Mouse (Mus musculus) induced T-regulatory cell, adult 2 months (primary cell): Measurements from ENCODE around the gene Pdyn.

ENCODE experiments used
- DNase-seq: peaks from one replicate; pipeline ENCODE4 v3.0.0-alpha.2; 2012; ENCODE audit warnings: low read depth

The Pdyn gene

DNA sequence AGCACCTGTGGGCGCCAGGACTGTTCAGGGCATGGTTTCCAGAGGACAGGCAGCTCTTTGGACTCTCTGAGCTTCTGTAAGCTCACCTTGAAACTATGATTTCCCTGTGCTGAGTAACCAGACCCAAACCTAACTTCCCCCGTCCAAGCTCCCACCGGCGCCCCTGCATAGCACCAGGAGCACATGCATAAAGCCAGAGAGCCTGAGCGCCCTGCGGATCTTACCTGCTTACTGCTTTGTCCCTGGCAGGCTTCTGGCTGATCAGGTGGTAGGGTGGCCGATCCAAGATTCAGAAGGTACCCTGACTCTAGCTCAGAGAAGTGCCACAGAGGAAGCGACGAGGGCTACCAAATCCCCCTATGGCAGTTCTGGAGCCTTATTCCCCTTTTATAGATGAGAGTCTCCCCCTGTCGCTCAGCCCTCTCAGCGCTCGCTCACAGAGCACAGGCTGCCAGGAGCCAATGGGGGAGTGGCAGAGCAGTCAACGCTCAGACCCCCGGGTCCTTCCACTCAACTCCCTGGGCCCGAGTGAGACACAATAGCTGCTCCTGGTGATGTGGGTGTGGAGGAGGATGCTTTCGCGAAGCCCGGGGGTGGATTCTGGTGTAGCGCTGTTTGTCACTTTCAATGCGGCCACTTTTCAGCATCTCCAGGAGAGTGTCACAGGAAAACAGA, at the start of gene Pdyn:
Gene Pdyn, minus strand, starts transcription at position 361 of the 675 bp plus-strand sequence.
- DNase-seq = no peak

DNA sequence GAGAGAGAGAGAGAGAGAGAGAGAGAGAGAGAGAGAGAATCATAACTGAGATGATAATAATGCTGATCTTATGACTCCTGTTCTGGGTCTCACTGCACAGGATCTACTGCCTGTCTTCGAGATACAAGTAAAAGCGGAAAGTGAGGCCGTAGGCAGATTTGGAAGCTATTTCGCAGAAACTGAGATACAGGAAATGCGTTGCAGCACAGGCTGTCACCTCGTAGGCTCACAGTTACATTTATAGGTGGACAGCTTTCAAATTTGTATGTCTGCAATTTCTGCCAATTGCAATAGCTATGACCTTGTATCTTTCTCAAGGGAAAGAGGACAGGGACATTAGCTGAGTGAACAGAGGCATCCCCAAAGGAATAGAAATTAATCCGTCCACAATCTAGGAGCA, 42.4 kb upstream of the Pdyn start:
- DNase-seq = no peak

GRCm38 (mm10) chr2:129740515-129740914, 40.9 kb upstream of the Pdyn start:
- no peak for DNase-seq

DNA sequence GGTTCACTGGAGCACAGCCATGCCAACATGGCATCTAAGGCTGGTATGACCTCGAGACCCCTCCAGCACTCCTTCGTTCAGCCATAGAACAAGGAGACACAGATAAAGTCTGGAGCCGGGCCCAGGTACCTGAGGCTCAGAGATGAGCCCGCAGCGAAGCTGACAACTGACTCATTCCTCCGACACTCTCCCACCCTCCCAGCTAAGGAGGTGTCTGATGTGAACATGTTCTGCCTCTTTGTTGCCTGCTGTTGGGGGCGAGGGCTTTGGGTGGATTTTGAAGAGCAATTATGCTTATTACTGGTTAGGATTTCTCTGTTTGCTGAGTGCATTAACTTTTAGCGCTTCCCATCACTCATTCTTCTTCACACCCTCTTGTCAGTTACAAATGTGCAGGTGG, 34.4 kb upstream of the Pdyn start:
- no peak for DNase-seq

GRCm38 (mm10) chr2:129729681-129730080, 30.0 kb upstream of the Pdyn start:
- DNase-seq = no peak

- peak; percentile 27 for DNase-seq
These were observed 16.0 kb upstream of the Pdyn start for GRCm38 (mm10) chr2:129715671-129716070.

- DNase-seq = no peak
These were observed 13.4 kb upstream of the Pdyn start for GRCm38 (mm10) chr2:129713026-129713544.

GRCm38 (mm10) chr2:129696059-129696458, 3.6 kb downstream of the Pdyn start:
- DNase-seq = peak; percentile 47

- DNase-seq = no peak
These were observed 5.3 kb downstream of the Pdyn start for GRCm38 (mm10) chr2:129694303-129694702.

- no peak for DNase-seq
These were observed 7.0 kb downstream of the Pdyn start for GRCm38 (mm10) chr2:129692694-129693093.

DNA sequence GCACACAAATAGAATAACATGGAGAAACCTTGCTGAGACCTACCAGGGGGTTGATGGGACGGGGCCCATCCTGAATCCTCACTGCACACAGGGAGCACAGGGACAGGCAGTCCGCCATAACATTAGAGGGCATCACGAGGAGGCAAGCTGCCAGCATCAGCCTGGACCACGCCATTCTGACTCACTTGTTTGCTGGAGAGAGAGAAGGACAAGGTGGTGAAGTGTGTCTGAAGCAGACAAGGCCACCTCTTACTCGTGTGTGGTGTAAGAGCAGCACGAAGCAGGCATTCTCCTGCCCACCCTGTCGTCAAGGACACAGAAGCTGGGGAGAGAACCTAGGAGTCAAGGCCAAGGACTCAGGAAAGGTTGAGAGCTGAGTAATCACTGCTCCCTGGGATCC, 9.9 kb downstream of the Pdyn start:
- no peak for DNase-seq

- DNase-seq = no peak
These were observed 11.5 kb downstream of the Pdyn start for GRCm38 (mm10) chr2:129688036-129688625.

- DNase-seq = no peak
These were observed 12.7 kb downstream of the Pdyn start for GRCm38 (mm10) chr2:129686908-129687307.

DNA sequence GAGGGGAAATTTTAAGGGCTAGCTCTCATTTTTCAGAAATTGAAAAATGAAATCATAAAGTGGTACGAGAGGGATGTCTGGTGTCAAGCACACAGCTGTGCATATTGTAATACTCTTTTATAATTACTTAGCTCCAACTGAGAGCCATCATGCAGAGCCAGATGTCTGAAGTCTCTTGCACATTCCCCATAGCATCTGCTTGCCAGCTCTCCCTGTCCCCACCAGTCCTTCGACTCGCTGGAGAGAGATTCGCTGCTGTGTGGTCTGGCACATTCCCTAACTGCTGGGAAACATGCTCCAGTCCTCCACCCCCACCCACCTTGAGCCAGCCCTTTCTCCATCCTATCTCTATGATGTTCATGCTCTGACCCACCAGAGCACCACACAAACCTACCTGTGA, 15.6 kb downstream of the Pdyn start:
- no peak for DNase-seq

DNA sequence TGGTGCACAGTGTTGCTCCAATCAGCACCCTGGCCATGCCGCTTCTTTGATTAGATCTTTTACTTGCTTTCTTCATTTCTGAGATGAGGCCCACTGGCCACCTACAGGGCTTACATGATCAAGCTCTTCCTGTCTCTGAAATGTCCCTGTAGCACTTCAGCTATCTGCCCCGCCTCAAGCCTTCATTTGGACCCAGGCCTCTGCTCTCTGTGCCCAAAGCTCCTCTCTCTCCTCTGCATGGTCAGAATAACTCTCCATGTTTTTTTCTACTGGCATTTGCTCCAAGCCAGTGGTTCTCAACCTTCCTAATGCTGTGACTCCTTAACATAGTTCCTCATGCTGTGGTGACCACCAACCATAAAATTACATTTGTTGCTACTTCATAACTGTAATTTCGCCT, 19.4 kb downstream of the Pdyn start:
- DNase-seq = no peak

- no peak for DNase-seq
These were observed 20.6 kb downstream of the Pdyn start for GRCm38 (mm10) chr2:129679066-129679465.

GRCm38 (mm10) chr2:129677664-129678063, 22.0 kb downstream of the Pdyn start:
- DNase-seq = no peak

- peak; percentile 79 for DNase-seq
These were observed 24.6 kb downstream of the Pdyn start for GRCm38 (mm10) chr2:129674935-129675634.

DNA sequence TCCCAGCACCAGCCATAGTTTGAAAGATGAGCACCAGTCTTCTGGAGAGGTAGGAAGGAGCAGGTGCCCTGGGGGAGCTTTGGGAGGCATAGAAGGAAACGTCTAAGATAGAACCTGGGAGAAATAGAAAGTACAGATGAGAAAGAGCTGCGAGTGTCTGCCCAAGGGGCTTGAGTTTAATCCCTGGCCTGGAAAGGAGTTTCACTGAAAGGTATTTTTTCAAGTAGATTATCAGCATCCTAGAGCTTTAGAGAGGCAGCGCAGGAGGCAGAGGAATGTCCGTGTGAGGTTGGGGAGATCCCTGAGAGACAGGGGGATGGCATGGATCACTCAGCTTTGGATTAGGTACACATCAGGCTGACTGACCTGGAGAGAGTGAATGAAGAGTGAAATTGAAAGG, 27.7 kb downstream of the Pdyn start:
- no peak for DNase-seq

GRCm38 (mm10) chr2:129662484-129662883, 37.2 kb downstream of the Pdyn start:
- no peak for DNase-seq

DNA sequence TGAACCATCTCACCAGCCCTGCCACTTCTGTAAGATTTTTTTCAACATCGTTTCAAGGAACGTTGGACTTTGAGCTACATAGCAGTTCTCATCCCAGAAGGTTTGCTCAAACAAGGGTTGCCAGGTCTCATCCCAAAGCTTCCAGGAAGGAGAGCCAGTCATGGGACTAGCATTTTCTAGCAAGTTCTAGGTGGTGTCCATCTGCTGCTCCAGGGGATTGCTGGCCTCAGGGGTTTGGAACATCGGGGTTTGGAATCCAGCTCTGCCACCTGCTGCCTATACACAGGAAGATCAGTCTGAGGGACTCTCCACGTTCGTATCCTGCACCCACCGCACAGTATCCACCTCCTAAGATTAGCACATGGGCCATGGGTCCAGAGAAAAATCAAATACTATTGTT, 39.6 kb downstream of the Pdyn start:
- no peak for DNase-seq

GRCm38 (mm10) chr2:129658796-129659195, 40.8 kb downstream of the Pdyn start:
- DNase-seq = no peak

- DNase-seq = no peak
These were observed 44.6 kb downstream of the Pdyn start for GRCm38 (mm10) chr2:129655033-129655432.
